In the genomic region with DNA sequence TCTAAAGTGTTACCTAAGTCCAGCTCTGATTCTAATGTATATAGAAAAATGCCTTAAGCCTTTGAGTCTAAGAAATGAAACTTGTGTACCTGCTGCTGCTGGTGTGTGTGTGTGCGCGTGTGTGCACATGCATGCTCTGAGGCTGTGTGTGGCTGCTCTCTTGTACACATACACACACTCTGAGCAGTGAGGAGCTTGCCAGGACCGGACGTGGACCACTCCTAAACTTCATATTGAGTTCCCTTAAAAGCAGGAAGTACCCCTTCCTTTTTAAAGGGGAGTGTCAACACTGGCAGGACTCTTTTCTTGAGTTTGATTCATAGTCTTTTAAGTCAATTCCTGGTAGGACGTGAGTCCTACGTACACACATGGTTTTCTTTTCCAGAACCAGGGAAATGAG, we compare ENCODE assay signal across 25 mouse cellular contexts.
DNase-seq lines count a peak whose midpoint lies in the region; ATAC-seq and TF ChIP-seq lines count a peak whose summit lies in the region.
"Had no signal": no experiment of that assay in that cellular context is flagged by ENCODE, and none has a peak within 500 bp of the region (broad histone marks: within the 10 kb centered on the region; RNA-seq: fewer than 3 reads in every experiment).

No protein-coding gene starts in this region.

- no peak for TF ChIP-seq CTCF in lung, postnatal 0 days (IDR thresholded peaks at IDR 0.05)
- TF ChIP-seq CTCF in lung, adult 2 months (IDR thresholded peaks at IDR 0.05; ENCODE audit: insufficient read depth, low read length): no peak

- H3K4me2 ChIP-seq in kidney, embryonic 15.5 days: no peak overlapping the region
- H3K4me2 ChIP-seq in lung, postnatal 0 days (replicated peaks; ENCODE audit: low read depth, low read length): no peak overlapping the region
- H3K4me2 ChIP-seq: embryonic facial prominence, embryonic 12.5 days; forebrain, embryonic 13.5 days had no signal

- peak; percentile 88 for DNase-seq in heart, adult 11 months
- DNase-seq in heart, adult 8-10 months (ENCODE audit: low spot score): no peak
- peak; percentile 3 for DNase-seq in kidney, adult 11 months
- no peak for DNase-seq in kidney, adult 8-10 months
- DNase-seq in kidney, postnatal 14 days: peak; percentile 25
- DNase-seq in lung, postnatal 0 days (ENCODE audit: low spot score): peak; percentile 32
- no peak for DNase-seq in lung, adult 2 months
- DNase-seq: adrenal gland, adult 8-10 months; adrenal gland, postnatal 14 days; adrenal gland, postnatal 36 days; B cell, adult 2 months; cerebellum, adult 11-12 months; cerebellum, adult 2 months; cerebellum, adult 9-10 months; cerebellum, postnatal 10 days; cerebellum, postnatal 25 days had no signal

- WGBS in kidney, embryonic 15.5 days: 77% methylated on average over 6 of the region's 6 CpGs
- WGBS in lung, postnatal 0 days: 52% methylated on average over 6 of the region's 6 CpGs
- 49% methylated on average over 6 of the region's 6 CpGs for WGBS in lung, adult 2 months

- H3K4me1 ChIP-seq in kidney, embryonic 15.5 days: no peaks in the 10 kb centered on the region
- no peaks in the 10 kb centered on the region for H3K4me1 ChIP-seq in lung, postnatal 0 days (ENCODE audit: insufficient read depth, low read depth, low read length)
- no peaks in the 10 kb centered on the region; the same call in 1 of the 2 replicates for H3K4me1 ChIP-seq in lung, adult 2 months (ENCODE audit: control insufficient read depth, insufficient read depth, low read length)
- H3K4me1 ChIP-seq: embryonic facial prominence, embryonic 10.5 days; embryonic facial prominence, embryonic 12.5 days; forebrain, embryonic 13.5 days had no signal

- no peak for TF ChIP-seq POLR2A in lung, adult 2 months (IDR thresholded peaks at IDR 0.05; ENCODE audit: borderline replicate concordance, extremely low read depth, low read depth, low read length)

- ATAC-seq in kidney, embryonic 15.5 days (replicated peaks; ENCODE audit: low FRiP score): no peak
- ATAC-seq in lung, postnatal 0 days: peak; percentile 55; the same call in 1 of the 2 replicates
- ATAC-seq: activated CD4-positive, CD25-positive, alpha-beta regulatory T cell, adult 4 months; CD4-positive, CD25-positive, alpha-beta regulatory T cell, adult 4 months; forebrain, embryonic 13.5 days; Patski had no signal

- H3K36me3 ChIP-seq in kidney, embryonic 15.5 days: no peaks in the 10 kb centered on the region
- H3K36me3 ChIP-seq in lung, postnatal 0 days (ENCODE audit: insufficient read depth, low read length): no peaks in the 10 kb centered on the region
- H3K36me3 ChIP-seq: embryonic facial prominence, embryonic 10.5 days; embryonic facial prominence, embryonic 12.5 days; G1E had no signal

- H3K4me3 ChIP-seq in kidney, embryonic 15.5 days (replicated peaks): no peak overlapping the region
- no peak overlapping the region for H3K4me3 ChIP-seq in lung, postnatal 0 days (ENCODE audit: low read depth, low read length)
- no peak overlapping the region for H3K4me3 ChIP-seq in lung, adult 2 months (replicated peaks; ENCODE audit: extremely low read depth, low read depth, low read length)
- H3K4me3 ChIP-seq: embryonic facial prominence, embryonic 10.5 days; embryonic facial prominence, embryonic 12.5 days; forebrain, embryonic 13.5 days had no signal

- H3K27me3 ChIP-seq in kidney, embryonic 15.5 days: no peaks in the 10 kb centered on the region
- H3K27me3 ChIP-seq in lung, postnatal 0 days (replicated peaks; ENCODE audit: insufficient read depth, low read length): no peaks in the 10 kb centered on the region
- H3K27me3 ChIP-seq: CH12.LX; embryonic facial prominence, embryonic 12.5 days; forebrain, embryonic 13.5 days; Patski had no signal

- H3K27ac ChIP-seq in kidney, embryonic 15.5 days: no peak overlapping the region
- no peak overlapping the region for H3K27ac ChIP-seq in lung, postnatal 0 days (ENCODE audit: low read length)
- H3K27ac ChIP-seq: embryonic facial prominence, embryonic 10.5 days; embryonic facial prominence, embryonic 12.5 days; forebrain, embryonic 13.5 days had no signal

- no peaks in the 10 kb centered on the region for H3K9me3 ChIP-seq in kidney, embryonic 15.5 days (replicated peaks)
- H3K9me3 ChIP-seq in lung, postnatal 0 days (ENCODE audit: low read length): no peaks in the 10 kb centered on the region
- H3K9me3 ChIP-seq: embryonic facial prominence, embryonic 10.5 days; embryonic facial prominence, embryonic 12.5 days; forebrain, embryonic 13.5 days had no signal

- H3K9ac ChIP-seq in kidney, embryonic 15.5 days: no peak overlapping the region
- H3K9ac ChIP-seq in lung, postnatal 0 days (replicated peaks; ENCODE audit: low read depth): no peak overlapping the region
- H3K9ac ChIP-seq: embryonic facial prominence, embryonic 12.5 days; forebrain, embryonic 13.5 days had no signal

- peak; percentile 66 for TF ChIP-seq EP300 in lung, postnatal 0 days (IDR thresholded peaks at IDR 0.05)

Comparison
In these comparisons a context has a peak if more than half of its experiments do, and no peak if none do; other contexts are left out.
1. DNase-seq: peak in heart, adult 11 months (single experiment), kidney, adult 11 months (single experiment), kidney, postnatal 14 days (single experiment) and lung, postnatal 0 days (single experiment); none in heart, adult 8-10 months (single experiment), kidney, adult 8-10 months (0 of 2) and lung, adult 2 months (single experiment).